Mouse (Mus musculus) midbrain, embryonic 14.5 days (tissue): ENCODE results near the gene 4930486L24Rik. TPM values are rescaled to one million over a fixed set of nuclear protein-coding genes. Genes with fewer than 3 reads are reported as not detected.
A peak's percentile ranks its signal among the peaks of the same experiment; 100 is the strongest.

ENCODE experiments used
- ATAC-seq: fragments of 200-750 bp; cut with Nextera tagmentation; 2 replicates; pipeline ENCODE4 v1.8.0; 2017; ENCODE audit warnings: moderate number of reproducible peaks, moderate library complexity; ENCODE audit not compliant: low FRiP score, low TSS enrichment
- DNase-seq: peaks from one replicate; pipeline ENCODE4 v3.0.0-alpha.2; 2015
- H3K27ac ChIP-seq: fragments of 300-500 bp; sonication (generic); replicated peaks from 2 replicates; pipeline ENCODE4 v1.5.1; 2014; ENCODE audit warnings: mild to moderate bottlenecking, low read depth, low read length, moderate library complexity
- H3K27me3 ChIP-seq: fragments of 300-500 bp; sonication (generic); 2 replicates; pipeline ENCODE4 v1.6.1; 2014; ENCODE audit warnings: low read length, control low read depth, mixed read lengths; ENCODE audit not compliant: control insufficient read depth, insufficient read depth
- H3K36me3 ChIP-seq: fragments of 300-500 bp; sonication (generic); 2 replicates; pipeline ENCODE4 v1.6.1; 2014; ENCODE audit warnings: low read length, control low read depth; ENCODE audit not compliant: control insufficient read depth, insufficient read depth
- H3K4me1 ChIP-seq: fragments of 300-500 bp; sonication (generic); 2 replicates; pipeline ENCODE4 v1.6.1; 2014; ENCODE audit warnings: mild to moderate bottlenecking, antibody characterized with exemption, low read length, control low read depth; ENCODE audit not compliant: control insufficient read depth, insufficient read depth
- H3K4me2 ChIP-seq: fragments of 300-500 bp; sonication (generic); 2 replicates; pipeline ENCODE4 v1.6.1; 2014; ENCODE audit warnings: mild to moderate bottlenecking, low read length, moderate library complexity
- H3K4me3 ChIP-seq: fragments of 300-500 bp; sonication (generic); replicated peaks from 2 replicates; pipeline ENCODE4 v1.5.1; 2014; ENCODE audit warnings: low read depth, low read length
- H3K9ac ChIP-seq: fragments of 300-500 bp; sonication (generic); replicated peaks from 2 replicates; pipeline ENCODE4 v1.6.1; 2014; ENCODE audit warnings: mild to moderate bottlenecking, low read length, moderate library complexity
- H3K9me3 ChIP-seq: fragments of 300-500 bp; sonication (generic); 2 replicates; pipeline ENCODE4 v1.6.1; 2016; ENCODE audit warnings: low read length, control low read depth, mixed read lengths; ENCODE audit not compliant: control insufficient read depth
- whole genome bisulfite sequencing: fragments of 180-500 bp; shearing (Covaris S2); extraction: QIAGEN DNeasy Blood & Tissue Kit; methylation state at CpG from one replicate; pipeline ENCODE4 v1.1.7; 2014; 5-methylcytosine and 5-hydroxymethylcytosine counted together
- polyA plus RNA-seq: library from polyadenylated mRNA; unstranded; fragments of >200 nt; fragmentation: Nextera tagmentation; extraction: Ambion mirVana; gene quantifications from 2 replicates; pipeline ENCODE4 v1.2.1, GENCODE M21; 2014

4930486L24Rik gene
- polyA plus RNA-seq, 1 experiment from 2014 or later = not detected

DNA sequence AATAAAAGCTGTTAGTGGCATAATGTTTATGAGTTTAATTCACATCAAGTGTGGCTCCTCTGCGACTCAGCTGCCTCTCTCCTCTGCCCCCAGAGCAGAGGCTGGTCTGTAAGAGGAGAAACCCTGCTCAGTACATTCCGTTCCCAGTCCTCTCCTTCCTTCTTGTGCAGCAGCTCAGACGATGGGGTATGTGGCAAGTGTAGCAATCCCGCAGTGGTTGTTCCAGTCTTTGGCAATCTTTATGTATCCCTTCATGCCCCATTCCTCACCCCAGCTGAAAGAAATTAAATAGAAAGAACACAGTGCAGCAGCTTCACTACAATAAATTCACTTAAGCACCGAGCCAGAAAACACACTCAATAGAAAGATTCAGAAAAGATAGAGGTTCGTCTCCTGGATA, 21.6 kb downstream of the 4930486L24Rik start:
- no peak overlapping the region for H3K4me2 ChIP-seq
- WGBS = 94% methylated on average over 6 of the region's 6 CpGs
- no peak overlapping the region for H3K9ac ChIP-seq
- DNase-seq = no peak
- H3K4me3 ChIP-seq = no peak overlapping the region
- no peak for ATAC-seq
- H3K27me3 ChIP-seq = no peaks in the 10 kb centered on the region
- H3K9me3 ChIP-seq = no peaks in the 10 kb centered on the region
- H3K4me1 ChIP-seq = no peaks in the 10 kb centered on the region
- no peaks in the 10 kb centered on the region for H3K36me3 ChIP-seq
- no peak overlapping the region for H3K27ac ChIP-seq

DNA sequence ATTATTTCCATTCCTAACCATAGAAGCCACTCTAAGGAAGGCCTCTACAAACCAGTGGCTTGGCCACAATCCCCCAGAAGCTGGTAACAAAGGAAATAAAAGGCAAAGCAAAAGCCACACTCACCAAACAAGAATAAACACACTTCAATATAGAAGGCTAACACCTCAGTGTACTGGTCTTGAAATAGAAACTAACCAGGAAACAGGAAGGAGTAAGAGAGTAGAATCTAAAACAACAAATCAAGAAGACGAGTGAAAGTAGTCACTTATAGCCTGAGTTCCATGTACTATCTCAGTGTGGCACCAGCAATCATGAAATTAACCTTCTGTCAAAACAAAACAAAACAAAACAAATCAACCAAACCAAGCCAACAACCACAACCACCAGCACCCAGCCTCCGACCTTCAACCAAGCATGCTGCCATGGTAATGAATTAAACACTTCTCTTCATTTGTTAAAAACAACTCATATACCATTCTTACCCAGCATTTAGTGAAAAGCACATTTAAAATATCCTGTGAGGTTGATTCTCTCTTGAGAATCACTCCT, 24.8 kb downstream of the 4930486L24Rik start:
- ATAC-seq = no peak
- 77% methylated on average over 2 of the region's 2 CpGs for WGBS

GRCm38 (mm10) chr13:60826052-60826451, 38.2 kb downstream of the 4930486L24Rik start:
- H3K27me3 ChIP-seq = no peaks in the 10 kb centered on the region
- no peaks in the 10 kb centered on the region for H3K4me1 ChIP-seq
- no peak for ATAC-seq
- H3K4me2 ChIP-seq = no peak overlapping the region
- H3K36me3 ChIP-seq = no peaks in the 10 kb centered on the region
- WGBS = 70% methylated on average over 3 of the region's 3 CpGs
- no peaks in the 10 kb centered on the region for H3K9me3 ChIP-seq
- no peak overlapping the region for H3K9ac ChIP-seq
- no peak overlapping the region for H3K27ac ChIP-seq
- H3K4me3 ChIP-seq = no peak overlapping the region
- no peak for DNase-seq

More for the DNA sequence above, 24.8 kb downstream of the 4930486L24Rik start:
- Histone ChIP-seq H3K4me2 (no peak overlapping the region), H3K4me1 (no peaks in the 10 kb centered on the region), H3K9me3 (no peaks in the 10 kb centered on the region), H3K36me3 (no peaks in the 10 kb centered on the region), H3K9ac (no peak overlapping the region), H3K4me3 (no peak overlapping the region), H3K27ac (no peak overlapping the region), H3K27me3 (no peaks in the 10 kb centered on the region)
- DNase-seq = no peak

GRCm38 (mm10) chr13:60820486-60821175, 43.6 kb downstream of the 4930486L24Rik start:
- no peaks in the 10 kb centered on the region for H3K9me3 ChIP-seq
- H3K27me3 ChIP-seq = no peaks in the 10 kb centered on the region
- H3K4me1 ChIP-seq = no peaks in the 10 kb centered on the region
- DNase-seq = no peak
- no peaks in the 10 kb centered on the region for H3K36me3 ChIP-seq
- WGBS = 75% methylated on average over 3 of the region's 3 CpGs
- no peak overlapping the region for H3K4me3 ChIP-seq
- no peak overlapping the region for H3K4me2 ChIP-seq
- no peak for ATAC-seq
- no peak overlapping the region for H3K27ac ChIP-seq
- H3K9ac ChIP-seq = no peak overlapping the region

DNA sequence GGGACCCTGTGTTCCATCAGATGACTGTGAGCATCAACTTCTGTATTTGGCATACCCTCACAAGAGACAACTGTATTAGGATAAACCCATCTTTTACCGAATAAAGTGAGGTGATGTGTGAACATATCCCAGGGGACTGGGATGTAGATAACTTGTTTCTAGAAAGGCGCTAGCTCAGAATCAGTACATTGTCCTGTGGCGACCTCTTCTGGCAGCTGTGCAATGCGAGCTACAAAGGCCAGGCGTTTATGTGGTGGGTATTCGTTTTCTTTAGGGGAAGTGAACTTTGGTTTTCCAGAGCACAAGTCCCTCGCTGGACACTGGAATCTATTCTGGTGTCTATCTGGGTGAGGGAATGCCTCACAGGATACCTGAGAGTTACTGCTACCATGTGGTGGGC, 44.8 kb downstream of the 4930486L24Rik start:
- H3K4me1 ChIP-seq = no peaks in the 10 kb centered on the region
- no peaks in the 10 kb centered on the region for H3K27me3 ChIP-seq
- DNase-seq (peak; percentile 69), ATAC-seq (no peak)
- no peak overlapping the region for H3K9ac ChIP-seq
- H3K36me3 ChIP-seq = no peaks in the 10 kb centered on the region
- no peak overlapping the region for H3K27ac ChIP-seq
- WGBS = 13% methylated on average over 7 of the region's 7 CpGs
- no peaks in the 10 kb centered on the region for H3K9me3 ChIP-seq
- H3K4me2 ChIP-seq = no peak overlapping the region
- no peak overlapping the region for H3K4me3 ChIP-seq

DNA sequence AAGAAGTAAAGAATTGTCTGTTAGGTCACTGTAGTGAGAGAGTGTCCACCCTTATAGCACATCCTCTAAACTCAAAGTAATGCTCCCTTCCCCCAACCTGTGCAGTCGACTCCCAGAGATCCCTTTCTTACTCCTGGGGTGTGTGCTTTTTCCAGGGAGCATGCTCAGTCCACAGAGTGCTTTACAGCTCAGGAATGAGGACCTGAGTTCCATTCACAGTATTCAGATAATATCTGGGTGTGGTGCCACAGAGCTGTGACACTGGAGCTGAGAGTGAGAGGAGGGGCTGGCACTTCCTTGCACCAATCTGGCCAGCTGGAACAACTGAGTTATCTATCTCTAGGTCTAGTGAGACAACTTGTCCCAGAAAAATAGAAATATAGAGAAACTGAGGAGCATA, 50.6 kb downstream of the 4930486L24Rik start:
- Histone ChIP-seq H3K4me2 (no peak overlapping the region), H3K9me3 (no peaks in the 10 kb centered on the region), H3K27ac (no peak overlapping the region), H3K27me3 (no peaks in the 10 kb centered on the region), H3K36me3 (no peaks in the 10 kb centered on the region), H3K4me3 (no peak overlapping the region), H3K9ac (no peak overlapping the region), H3K4me1 (no peaks in the 10 kb centered on the region)
- ATAC-seq = no peak
- WGBS = 54% methylated on average over 1 of the region's 1 CpGs
- DNase-seq = no peak

GRCm38 (mm10) chr13:60812768-60813167, 51.5 kb downstream of the 4930486L24Rik start:
- Histone ChIP-seq H3K36me3 (no peaks in the 10 kb centered on the region), H3K4me1 (no peaks in the 10 kb centered on the region), H3K9ac (no peak overlapping the region), H3K9me3 (no peaks in the 10 kb centered on the region), H3K4me2 (no peak overlapping the region), H3K27ac (no peak overlapping the region), H3K27me3 (no peaks in the 10 kb centered on the region), H3K4me3 (no peak overlapping the region)
- 93% methylated on average over 6 of the region's 6 CpGs for WGBS
- DNase-seq = no peak
- no peak for ATAC-seq

GRCm38 (mm10) chr13:60809690-60810089, 54.6 kb downstream of the 4930486L24Rik start:
- H3K36me3 ChIP-seq = no peaks in the 10 kb centered on the region
- H3K4me3 ChIP-seq = no peak overlapping the region
- no peak overlapping the region for H3K4me2 ChIP-seq
- no peak overlapping the region for H3K9ac ChIP-seq
- H3K27ac ChIP-seq = no peak overlapping the region
- no peak for ATAC-seq
- no peaks in the 10 kb centered on the region for H3K4me1 ChIP-seq
- DNase-seq = no peak
- no peaks in the 10 kb centered on the region for H3K27me3 ChIP-seq
- 92% methylated on average over 2 of the region's 2 CpGs for WGBS
- no peaks in the 10 kb centered on the region for H3K9me3 ChIP-seq

- H3K4me3 ChIP-seq = no peak within 1 kb of the TSS
- no peak within 1 kb of the TSS for H3K9ac ChIP-seq
- DNase-seq (no peak), ATAC-seq (no peak)
- no peaks in the 10 kb centered on the region for H3K9me3 ChIP-seq
- H3K27ac ChIP-seq = no peak within 1 kb of the TSS
- no peaks in the 10 kb centered on the region for H3K4me1 ChIP-seq
- no peaks in the 10 kb centered on the region for H3K36me3 ChIP-seq
- no peak within 1 kb of the TSS for H3K4me2 ChIP-seq
- WGBS = 72% methylated on average over 1 of the region's 1 CpGs
- no peaks in the 10 kb centered on the region for H3K27me3 ChIP-seq
Measured at GRCm38 (mm10) chr13:60802749-60803148, 61.5 kb downstream of the 4930486L24Rik start, which contains the start of gene Ctsll3. Gene Ctsll3, minus strand, starts transcription at chr13:60802849.
